Comparison of ENCODE assay signal across 24 mouse cellular contexts in the genomic region with DNA sequence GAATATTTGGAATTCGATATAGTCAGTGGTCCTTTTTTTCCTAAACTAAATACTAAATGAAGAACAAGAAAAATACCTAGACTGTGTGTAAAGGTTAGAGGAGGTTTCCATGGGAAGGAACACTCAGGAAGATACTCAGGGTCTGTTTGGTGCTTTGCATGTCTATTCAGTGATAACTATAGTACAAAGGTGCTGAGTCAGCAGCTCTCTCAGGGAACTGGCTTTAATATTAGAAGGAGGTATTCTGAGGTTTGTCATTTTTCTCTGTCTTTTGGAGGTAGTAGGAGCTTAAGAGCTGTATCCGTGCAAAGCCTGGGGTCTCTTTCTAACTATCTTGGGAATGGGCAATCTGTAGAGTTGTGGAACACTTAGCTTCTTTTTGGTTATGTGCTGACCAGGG.
"Had no signal": no experiment of that assay in that cellular context is flagged by ENCODE, and none has a peak within 500 bp of the region (broad histone marks: within the 10 kb centered on the region; RNA-seq: fewer than 3 reads in every experiment).

No protein-coding gene starts in this region.

- H3K4me2 ChIP-seq: embryonic facial prominence, embryonic 12.5 days; embryonic facial prominence, embryonic 13.5 days; embryonic facial prominence, embryonic 15.5 days; forebrain, embryonic 12.5 days; forebrain, embryonic 13.5 days; forebrain, embryonic 15.5 days had no signal

- H3K9ac ChIP-seq: embryonic facial prominence, embryonic 12.5 days; embryonic facial prominence, embryonic 13.5 days; embryonic facial prominence, embryonic 15.5 days; forebrain, embryonic 12.5 days; forebrain, embryonic 13.5 days; forebrain, embryonic 15.5 days; forebrain, postnatal 0 days had no signal

- DNase-seq: cerebellum, postnatal 10 days; cerebellum, postnatal 14 days; cerebellum, postnatal 25 days; cerebellum, postnatal 36 days; embryo, embryonic 11 days; forebrain, postnatal 0 days; gastrocnemius, adult 2 months; gastrocnemius, postnatal 10 days; gastrocnemius, postnatal 14 days; gastrocnemius, postnatal 25 days; gastrocnemius, postnatal 36 days; heart, adult 11 months; heart, adult 18-20 months; heart, adult 2 months had no signal

- H3K27me3 ChIP-seq: embryonic facial prominence, embryonic 12.5 days; embryonic facial prominence, embryonic 13.5 days; embryonic facial prominence, embryonic 15.5 days; forebrain, embryonic 12.5 days; forebrain, embryonic 13.5 days; forebrain, embryonic 15.5 days had no signal

- H3K36me3 ChIP-seq: embryonic facial prominence, embryonic 10.5 days; embryonic facial prominence, embryonic 12.5 days; embryonic facial prominence, embryonic 13.5 days; embryonic facial prominence, embryonic 15.5 days; forebrain, embryonic 10.5 days; forebrain, embryonic 12.5 days; forebrain, embryonic 15.5 days; heart, embryonic 10.5 days had no signal

- H3K4me1 ChIP-seq: embryonic facial prominence, embryonic 10.5 days; embryonic facial prominence, embryonic 12.5 days; embryonic facial prominence, embryonic 13.5 days; embryonic facial prominence, embryonic 15.5 days; forebrain, embryonic 10.5 days; forebrain, embryonic 12.5 days; forebrain, embryonic 13.5 days; forebrain, embryonic 15.5 days; heart, embryonic 10.5 days had no signal

- H3K9me3 ChIP-seq: embryonic facial prominence, embryonic 10.5 days; embryonic facial prominence, embryonic 12.5 days; embryonic facial prominence, embryonic 13.5 days; embryonic facial prominence, embryonic 15.5 days; forebrain, embryonic 10.5 days; forebrain, embryonic 12.5 days; forebrain, embryonic 13.5 days; forebrain, embryonic 15.5 days; heart, embryonic 10.5 days had no signal

- H3K4me3 ChIP-seq: embryonic facial prominence, embryonic 10.5 days; embryonic facial prominence, embryonic 12.5 days; embryonic facial prominence, embryonic 13.5 days; embryonic facial prominence, embryonic 15.5 days; erythroblast, embryonic 14.5 days; forebrain, embryonic 10.5 days; forebrain, embryonic 12.5 days; forebrain, embryonic 13.5 days; forebrain, embryonic 15.5 days; gastrocnemius, adult 2 months; heart, adult 2 months; heart, embryonic 10.5 days had no signal

- H3K27ac ChIP-seq: embryonic facial prominence, embryonic 10.5 days; embryonic facial prominence, embryonic 12.5 days; embryonic facial prominence, embryonic 13.5 days; embryonic facial prominence, embryonic 15.5 days; forebrain, embryonic 10.5 days; forebrain, embryonic 12.5 days; forebrain, embryonic 13.5 days; forebrain, embryonic 15.5 days; gastrocnemius, adult 2 months; heart, adult 2 months; heart, embryonic 10.5 days had no signal
